Comparison of ENCODE assay signal across 17 mouse cellular contexts in the genomic region with DNA sequence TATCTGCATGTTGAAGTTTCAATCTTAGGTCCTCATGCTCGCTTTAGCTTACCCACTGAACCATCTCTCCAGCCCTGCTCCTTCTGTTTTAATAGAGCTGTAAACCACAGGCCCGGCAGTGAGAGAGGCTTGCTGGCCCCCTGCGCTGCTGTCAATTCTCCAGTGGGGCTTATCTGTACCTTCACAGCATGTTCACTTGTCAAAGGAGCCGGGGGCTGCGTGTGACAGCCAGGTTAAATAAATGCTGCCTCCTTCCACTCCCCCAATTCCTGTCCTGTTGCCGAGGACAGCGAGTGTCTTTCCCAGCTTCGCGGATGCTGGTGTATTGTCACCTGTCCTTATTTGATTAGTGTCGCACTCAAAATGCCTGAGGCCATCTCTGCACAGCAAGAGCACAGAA.
"Had no signal": no experiment of that assay in that cellular context is flagged by ENCODE, and none has a peak within 500 bp of the region (broad histone marks: within the 10 kb centered on the region; RNA-seq: fewer than 3 reads in every experiment).

No protein-coding gene starts in this region.

- H3K9me3 ChIP-seq: liver, embryonic 15.5 days; lung, embryonic 15.5 days; megakaryocyte, embryonic 14.5 days; midbrain, embryonic 13.5 days; neural tube, embryonic 12.5 days; stomach, embryonic 15.5 days had no signal

- H3K9ac ChIP-seq: liver, embryonic 15.5 days; liver, postnatal 0 days; lung, embryonic 15.5 days; midbrain, embryonic 13.5 days; neural tube, embryonic 12.5 days; stomach, embryonic 15.5 days had no signal

- H3K4me1 ChIP-seq: liver, embryonic 15.5 days; lung, embryonic 15.5 days; megakaryocyte, embryonic 14.5 days had no signal

- H3K4me2 ChIP-seq: liver, embryonic 15.5 days; lung, embryonic 15.5 days; midbrain, embryonic 13.5 days; neural tube, embryonic 12.5 days; stomach, embryonic 15.5 days had no signal

- H3K27ac ChIP-seq: liver, embryonic 15.5 days; lung, embryonic 15.5 days; macrophage; midbrain, embryonic 13.5 days; neural tube, embryonic 12.5 days; stomach, embryonic 15.5 days; stomach, postnatal 0 days had no signal

- ATAC-seq: liver, postnatal 0 days; lung, postnatal 0 days had no signal

- H3K36me3 ChIP-seq: liver, embryonic 15.5 days; lung, embryonic 15.5 days; midbrain, embryonic 13.5 days; neural tube, embryonic 12.5 days; stomach, embryonic 15.5 days had no signal

- DNase-seq: liver, postnatal 0 days; lung, adult 2 months; lung, postnatal 14 days; lung, postnatal 36 days; right cerebral cortex, postnatal 14 days; thymus, adult 2 months; thymus, postnatal 25 days; thymus, postnatal 4 days had no signal

- H3K4me3 ChIP-seq: liver, embryonic 15.5 days; lung, embryonic 15.5 days; megakaryocyte, embryonic 14.5 days; midbrain, embryonic 13.5 days; neural tube, embryonic 12.5 days; stomach, embryonic 15.5 days had no signal
